Mouse (Mus musculus): Measurements from ENCODE around the gene Prpf3. TPM values are rescaled to one million over a fixed set of nuclear protein-coding genes. Genes with fewer than 3 reads are reported as not detected.

The Prpf3 gene
- polyA plus RNA-seq, 1 experiment: 17.8 TPM

DNA sequence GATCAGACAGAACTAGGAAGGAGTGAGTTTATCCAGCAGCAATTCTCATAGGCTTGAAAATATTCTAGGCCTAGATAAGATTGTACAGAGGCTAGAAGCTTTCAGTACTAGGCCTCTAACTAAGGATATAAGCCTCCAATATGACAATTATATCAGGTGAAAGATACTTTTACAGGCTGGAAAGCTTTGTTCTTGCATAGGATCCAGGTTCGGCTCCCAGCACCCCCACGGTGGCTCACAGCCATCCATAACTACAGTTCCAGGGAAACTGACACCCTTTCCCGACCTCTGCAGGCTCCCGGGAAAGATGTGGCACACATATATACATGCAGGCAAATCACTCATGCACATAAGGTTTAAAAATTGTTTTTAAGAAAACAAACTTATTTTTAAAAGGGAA is 51.8 kb downstream of the Prpf3 start:
- TF ChIP-seq SRF (IDR thresholded peaks at IDR 0.05; ENCODE audit: control insufficient read depth, insufficient read length, low read depth) (no peak), TCF12 (IDR thresholded peaks at IDR 0.05; ENCODE audit: insufficient read depth, poor library complexity, severe bottlenecking) (no peak), MAX (IDR thresholded peaks at IDR 0.05; ENCODE audit: low read depth) (no peak), POLR2A (IDR thresholded peaks at IDR 0.05; ENCODE audit: insufficient read length, low read depth) (no peak), E2F4 (IDR thresholded peaks at IDR 0.05; ENCODE audit: insufficient read depth) (no peak), REST (IDR thresholded peaks at IDR 0.05; ENCODE audit: insufficient read depth, insufficient read length) (no peak), CEBPB (IDR thresholded peaks at IDR 0.05; ENCODE audit: insufficient read depth, poor library complexity, severe bottlenecking) (no peak), MYOG (IDR thresholded peaks at IDR 0.05; ENCODE audit: control insufficient read depth in 1 of 3, insufficient read depth in 1 of 3, insufficient read length in 2 of 3, low read depth in 2 of 3) (no peak), MYOD1 (IDR thresholded peaks at IDR 0.05; ENCODE audit: control insufficient read depth in 1 of 3, insufficient read length in 2 of 3, low read depth in 2 of 3) (no peak), USF1 (IDR thresholded peaks at IDR 0.05; ENCODE audit: low read depth) (no peak), POLR2AphosphoS2 (IDR thresholded peaks at IDR 0.05; ENCODE audit: insufficient read length, low read depth) (no peak), TCF3 (IDR thresholded peaks at IDR 0.05; ENCODE audit: insufficient read length, low read depth) (no peak)
- Histone ChIP-seq H3K36me3 (ENCODE audit: control insufficient read depth, insufficient read depth) (peaks cover 8% of the 10 kb centered on the region), H3K27me3 (ENCODE audit: control insufficient read depth, insufficient read depth, insufficient read length) (no peaks in the 10 kb centered on the region), H3K79me2 (ENCODE audit: control insufficient read depth, insufficient read depth) (peaks cover 98% of the 10 kb centered on the region), H3ac (ENCODE audit: control insufficient read depth, insufficient read length) (no peak overlapping the region), H3K4me2 (ENCODE audit: low read depth) (no peak overlapping the region), H3K4me3 (no peak overlapping the region)

DNA sequence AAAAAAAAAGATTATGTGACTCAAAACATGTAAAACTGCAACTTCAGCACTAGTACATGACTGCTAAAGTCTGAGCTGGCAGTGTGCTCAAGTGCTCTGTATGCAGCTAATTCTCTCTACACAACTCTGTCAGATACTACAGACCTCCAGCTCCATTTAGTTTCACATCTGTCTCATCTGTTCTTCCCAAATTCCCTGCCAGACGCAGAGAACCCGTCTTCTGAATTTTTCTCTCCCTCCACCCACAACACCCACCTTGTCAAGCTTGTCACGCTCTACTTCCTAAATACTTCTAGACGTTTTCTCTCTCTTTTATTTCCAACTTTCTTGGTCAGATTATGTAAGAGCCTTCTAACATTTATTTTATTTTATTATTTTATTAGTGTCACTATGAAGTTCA is 56.9 kb downstream of the Prpf3 start:
- H3K36me3 ChIP-seq (ENCODE audit: control insufficient read depth, insufficient read depth): no peaks in the 10 kb centered on the region
- H3K4me3 ChIP-seq: no peak overlapping the region
- no peaks in the 10 kb centered on the region for H3K27me3 ChIP-seq (ENCODE audit: control insufficient read depth, insufficient read depth, insufficient read length)
- H3ac ChIP-seq (ENCODE audit: control insufficient read depth, insufficient read length): no peak overlapping the region
- no peak overlapping the region for H3K4me2 ChIP-seq (ENCODE audit: low read depth)
- TF ChIP-seq SRF (IDR thresholded peaks at IDR 0.05; ENCODE audit: control insufficient read depth, insufficient read length, low read depth) (no peak), CEBPB (IDR thresholded peaks at IDR 0.05; ENCODE audit: insufficient read depth, poor library complexity, severe bottlenecking) (no peak), E2F4 (IDR thresholded peaks at IDR 0.05; ENCODE audit: insufficient read depth) (no peak), POLR2AphosphoS2 (IDR thresholded peaks at IDR 0.05; ENCODE audit: insufficient read length, low read depth) (no peak), USF1 (IDR thresholded peaks at IDR 0.05; ENCODE audit: low read depth) (no peak), MAX (IDR thresholded peaks at IDR 0.05; ENCODE audit: low read depth) (no peak), MYOD1 (IDR thresholded peaks at IDR 0.05; ENCODE audit: control insufficient read depth in 1 of 3, insufficient read length in 2 of 3, low read depth in 2 of 3) (no peak), MYOG (IDR thresholded peaks at IDR 0.05; ENCODE audit: control insufficient read depth in 1 of 3, insufficient read depth in 1 of 3, insufficient read length in 2 of 3, low read depth in 2 of 3) (no peak), TCF12 (IDR thresholded peaks at IDR 0.05; ENCODE audit: insufficient read depth, poor library complexity, severe bottlenecking) (no peak), REST (IDR thresholded peaks at IDR 0.05; ENCODE audit: insufficient read depth, insufficient read length) (no peak), POLR2A (IDR thresholded peaks at IDR 0.05; ENCODE audit: insufficient read length, low read depth) (no peak), TCF3 (IDR thresholded peaks at IDR 0.05; ENCODE audit: insufficient read length, low read depth) (no peak)
- peaks cover 95% of the 10 kb centered on the region for H3K79me2 ChIP-seq (ENCODE audit: control insufficient read depth, insufficient read depth)

DNA sequence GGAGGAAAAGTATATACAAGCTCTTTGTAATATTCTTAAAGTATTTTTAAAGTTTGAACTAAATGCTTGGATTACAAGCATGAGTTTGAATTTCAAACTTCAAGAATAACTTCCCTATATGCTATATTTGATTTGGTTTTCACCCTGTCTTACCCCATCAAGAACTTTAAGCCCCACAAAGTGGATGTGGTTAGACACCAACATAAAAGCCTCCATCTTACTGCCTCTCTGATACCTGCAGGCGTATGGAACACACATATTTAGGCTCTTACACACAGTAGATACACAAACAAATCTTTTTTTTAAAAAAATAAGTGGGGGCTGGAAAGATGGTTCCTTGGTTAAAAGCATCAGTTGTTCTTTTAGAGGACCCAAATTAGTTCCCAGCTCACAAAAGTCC is 61.4 kb downstream of the Prpf3 start:
- Histone ChIP-seq H3K36me3 (ENCODE audit: control insufficient read depth, insufficient read depth) (no peaks in the 10 kb centered on the region), H3K27me3 (ENCODE audit: control insufficient read depth, insufficient read depth, insufficient read length) (no peaks in the 10 kb centered on the region), H3K79me2 (ENCODE audit: control insufficient read depth, insufficient read depth) (peaks cover 95% of the 10 kb centered on the region), H3K4me3 (no peak overlapping the region), H3K4me2 (ENCODE audit: low read depth) (no peak overlapping the region), H3ac (ENCODE audit: control insufficient read depth, insufficient read length) (no peak overlapping the region)
- TF ChIP-seq USF1 (IDR thresholded peaks at IDR 0.05; ENCODE audit: low read depth) (no peak), REST (IDR thresholded peaks at IDR 0.05; ENCODE audit: insufficient read depth, insufficient read length) (no peak), TCF3 (IDR thresholded peaks at IDR 0.05; ENCODE audit: insufficient read length, low read depth) (no peak), MAX (IDR thresholded peaks at IDR 0.05; ENCODE audit: low read depth) (no peak), TCF12 (IDR thresholded peaks at IDR 0.05; ENCODE audit: insufficient read depth, poor library complexity, severe bottlenecking) (no peak), MYOD1 (IDR thresholded peaks at IDR 0.05; ENCODE audit: control insufficient read depth in 1 of 3, insufficient read length in 2 of 3, low read depth in 2 of 3) (no peak), POLR2AphosphoS2 (IDR thresholded peaks at IDR 0.05; ENCODE audit: insufficient read length, low read depth) (no peak), E2F4 (IDR thresholded peaks at IDR 0.05; ENCODE audit: insufficient read depth) (no peak), SRF (IDR thresholded peaks at IDR 0.05; ENCODE audit: control insufficient read depth, insufficient read length, low read depth) (no peak), MYOG (IDR thresholded peaks at IDR 0.05; ENCODE audit: control insufficient read depth in 1 of 3, insufficient read depth in 1 of 3, insufficient read length in 2 of 3, low read depth in 2 of 3) (no peak), CEBPB (IDR thresholded peaks at IDR 0.05; ENCODE audit: insufficient read depth, poor library complexity, severe bottlenecking) (no peak), POLR2A (IDR thresholded peaks at IDR 0.05; ENCODE audit: insufficient read length, low read depth) (no peak)

DNA sequence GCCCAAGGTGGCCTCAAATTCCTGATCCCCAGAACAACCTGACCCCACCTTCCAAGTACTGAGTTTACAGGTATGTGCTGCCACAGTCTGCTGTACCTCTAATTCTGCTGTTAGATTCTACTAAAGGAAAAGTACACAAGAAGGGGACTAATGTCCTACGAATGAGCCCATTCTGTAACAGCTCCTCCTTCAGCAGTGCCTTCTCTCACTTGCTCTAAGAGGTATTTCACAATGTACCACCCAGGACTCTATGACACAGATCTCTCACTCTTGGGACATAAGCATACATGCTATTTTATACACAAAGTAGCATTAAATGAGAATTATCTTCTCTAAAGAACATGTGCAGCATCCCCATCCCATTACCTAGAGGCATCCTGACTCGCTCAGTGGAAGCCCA is 62.0 kb downstream of the Prpf3 start:
- peaks cover 95% of the 10 kb centered on the region for H3K79me2 ChIP-seq (ENCODE audit: control insufficient read depth, insufficient read depth)
- TF ChIP-seq SRF (IDR thresholded peaks at IDR 0.05; ENCODE audit: control insufficient read depth, insufficient read length, low read depth) (no peak), E2F4 (IDR thresholded peaks at IDR 0.05; ENCODE audit: insufficient read depth) (no peak), POLR2A (IDR thresholded peaks at IDR 0.05; ENCODE audit: insufficient read length, low read depth) (no peak), MAX (IDR thresholded peaks at IDR 0.05; ENCODE audit: low read depth) (no peak), CEBPB (IDR thresholded peaks at IDR 0.05; ENCODE audit: insufficient read depth, poor library complexity, severe bottlenecking) (no peak), TCF12 (IDR thresholded peaks at IDR 0.05; ENCODE audit: insufficient read depth, poor library complexity, severe bottlenecking) (no peak), MYOD1 (IDR thresholded peaks at IDR 0.05; ENCODE audit: control insufficient read depth in 1 of 3, insufficient read length in 2 of 3, low read depth in 2 of 3) (no peak), USF1 (IDR thresholded peaks at IDR 0.05; ENCODE audit: low read depth) (no peak), MYOG (IDR thresholded peaks at IDR 0.05; ENCODE audit: control insufficient read depth in 1 of 3, insufficient read depth in 1 of 3, insufficient read length in 2 of 3, low read depth in 2 of 3) (no peak), TCF3 (IDR thresholded peaks at IDR 0.05; ENCODE audit: insufficient read length, low read depth) (no peak), POLR2AphosphoS2 (IDR thresholded peaks at IDR 0.05; ENCODE audit: insufficient read length, low read depth) (no peak), REST (IDR thresholded peaks at IDR 0.05; ENCODE audit: insufficient read depth, insufficient read length) (no peak)
- H3K4me3 ChIP-seq: no peak overlapping the region
- H3K36me3 ChIP-seq (ENCODE audit: control insufficient read depth, insufficient read depth): no peaks in the 10 kb centered on the region
- H3K27me3 ChIP-seq (ENCODE audit: control insufficient read depth, insufficient read depth, insufficient read length): no peaks in the 10 kb centered on the region
- no peak overlapping the region for H3K4me2 ChIP-seq (ENCODE audit: low read depth)
- no peak overlapping the region for H3ac ChIP-seq (ENCODE audit: control insufficient read depth, insufficient read length)

Measured in myocyte (in vitro differentiated cells).